Mouse (Mus musculus) small intestine, adult 2 months (tissue): ENCODE measurements around the gene Atp13a3. TPM values are rescaled to one million over a fixed set of nuclear protein-coding genes. Genes with fewer than 3 reads are reported as not detected.

Source experiments
- H3K27ac ChIP-seq: fragments of 200-500 bp; 2 replicates; pipeline ENCODE4 v1.5.1; 2012; ENCODE audit warnings: low read depth, low read length, control low read depth, inconsistent platforms; ENCODE audit not compliant: insufficient read depth
- H3K27me3 ChIP-seq: fragments of 200-500 bp; 2 replicates; pipeline ENCODE4 v1.6.1; 2012; ENCODE audit warnings: mild to moderate bottlenecking, moderate library complexity, low read length, inconsistent platforms; ENCODE audit not compliant: control insufficient read depth, insufficient read depth
- H3K36me3 ChIP-seq: fragments of 200-500 bp; 2 replicates; pipeline ENCODE4 v1.6.1; 2012; ENCODE audit warnings: mild to moderate bottlenecking, low read length, control low read depth, inconsistent platforms; ENCODE audit not compliant: control insufficient read depth, insufficient read depth
- H3K4me1 ChIP-seq: fragments of 200-500 bp; 2 replicates; pipeline ENCODE4 v1.6.1; 2012; ENCODE audit warnings: low read length, inconsistent platforms, mixed read lengths; ENCODE audit not compliant: control insufficient read depth, insufficient read depth, insufficient read length
- H3K4me3 ChIP-seq: fragments of 200-500 bp; 2 replicates; pipeline ENCODE4 v1.5.1; 2012; ENCODE audit warnings: low read depth, mild to moderate bottlenecking, control low read depth, inconsistent platforms, low read length, moderate library complexity
- CTCF ChIP-seq: fragments of 200-500 bp; IDR thresholded peaks from 2 replicates; pipeline ENCODE4 v1.5.1; 2012; ENCODE audit warnings: low read depth, mild to moderate bottlenecking, control low read depth, inconsistent platforms, low read length, moderate library complexity, mixed read lengths; ENCODE audit not compliant: insufficient replicate concordance, insufficient read length; ENCODE audit errors: extremely low read depth
- POLR2A ChIP-seq: fragments of 200-500 bp; IDR thresholded peaks from 2 replicates; pipeline ENCODE4 v1.6.1; 2012; ENCODE audit warnings: low read depth, mild to moderate bottlenecking, control low read depth, inconsistent platforms, low read length, moderate library complexity
- WGBS: fragments of 180-500 bp; shearing (Covaris S2); methylation state at CpG from one replicate; pipeline ENCODE4 v1.1.7; 2018; 5-methylcytosine and 5-hydroxymethylcytosine counted together
- polyA plus RNA-seq: library from polyadenylated mRNA; depleted of rRNA; stranded (reverse); fragments of >200 nt; gene quantifications from 2 replicates; pipeline ENCODE4 v1.2.3, GENCODE M21; 2012

Atp13a3 gene
- polyA plus RNA-seq, 1 experiment = 22.8 TPM

GRCm38 (mm10) chr16:30306102-30306501, 99.7 kb downstream of the Atp13a3 start:
- H3K27me3 ChIP-seq = peaks cover 6% of the 10 kb centered on the region; the same call in 1 of the 2 replicates
- no peak overlapping the region for H3K27ac ChIP-seq
- 80% methylated on average over 4 of the region's 4 CpGs for WGBS
- H3K36me3 ChIP-seq = no peaks in the 10 kb centered on the region
- TF ChIP-seq POLR2A (no peak), CTCF (no peak)
- peaks cover 8% of the 10 kb centered on the region for H3K4me1 ChIP-seq
- no peak overlapping the region for H3K4me3 ChIP-seq

- Histone ChIP-seq H3K36me3 (no peaks in the 10 kb centered on the region), H3K4me3 (no peak overlapping the region), H3K27me3 (peaks cover 3% of the 10 kb centered on the region; the same call in 1 of the 2 replicates), H3K4me1 (peaks cover 4% of the 10 kb centered on the region), H3K27ac (no peak overlapping the region)
- WGBS = 51% methylated on average over 5 of the region's 5 CpGs
- TF ChIP-seq POLR2A (no peak), CTCF (no peak)
Measured at GRCm38 (mm10) chr16:30304236-30304635, 101.5 kb downstream of the Atp13a3 start.

- 43% methylated on average over 2 of the region's 2 CpGs for WGBS
- TF ChIP-seq POLR2A = no peak
- no peak for TF ChIP-seq CTCF
Measured at GRCm38 (mm10) chr16:30303411-30303810, 102.4 kb downstream of the Atp13a3 start.

GRCm38 (mm10) chr16:30302686-30303085, 103.1 kb downstream of the Atp13a3 start:
- 80% methylated on average over 6 of the region's 6 CpGs for WGBS
- TF ChIP-seq CTCF (no peak), POLR2A (no peak)
- H3K36me3 ChIP-seq = no peaks in the 10 kb centered on the region
- H3K4me1 ChIP-seq = no peaks in the 10 kb centered on the region
- H3K27me3 ChIP-seq = peaks cover 2% of the 10 kb centered on the region; the same call in 1 of the 2 replicates
- H3K27ac ChIP-seq = no peak overlapping the region
- H3K4me3 ChIP-seq = no peak overlapping the region

More at GRCm38 (mm10) chr16:30303411-30303810, 102.4 kb downstream of the Atp13a3 start:
- Histone ChIP-seq H3K27ac (no peak overlapping the region), H3K27me3 (peaks cover 3% of the 10 kb centered on the region; the same call in 1 of the 2 replicates), H3K36me3 (no peaks in the 10 kb centered on the region), H3K4me1 (peaks cover 3% of the 10 kb centered on the region), H3K4me3 (no peak overlapping the region)

- no peaks in the 10 kb centered on the region for H3K4me1 ChIP-seq
Measured at GRCm38 (mm10) chr16:30299711-30300277, 106.0 kb downstream of the Atp13a3 start.

GRCm38 (mm10) chr16:30297450-30297849, 108.3 kb downstream of the Atp13a3 start:
- H3K27me3 ChIP-seq = no peaks in the 10 kb centered on the region; the same call in 1 of the 2 replicates
- no peaks in the 10 kb centered on the region for H3K4me1 ChIP-seq
- H3K27ac ChIP-seq = no peak overlapping the region
- H3K36me3 ChIP-seq = no peaks in the 10 kb centered on the region
- no peak for TF ChIP-seq CTCF
- TF ChIP-seq POLR2A = no peak
- WGBS = 53% methylated on average over 7 of the region's 7 CpGs
- no peak overlapping the region for H3K4me3 ChIP-seq

More at GRCm38 (mm10) chr16:30299711-30300277, 106.0 kb downstream of the Atp13a3 start:
- no peak for TF ChIP-seq CTCF
- TF ChIP-seq POLR2A = no peak
- 55% methylated on average over 10 of the region's 10 CpGs for WGBS
- Histone ChIP-seq H3K27me3 (no peaks in the 10 kb centered on the region; the same call in 1 of the 2 replicates), H3K36me3 (no peaks in the 10 kb centered on the region), H3K4me3 (no peak overlapping the region), H3K27ac (no peak overlapping the region)

- no peak overlapping the region for H3K27ac ChIP-seq
- no peaks in the 10 kb centered on the region for H3K4me1 ChIP-seq
- no peaks in the 10 kb centered on the region; the same call in 1 of the 2 replicates for H3K27me3 ChIP-seq
- no peak overlapping the region for H3K4me3 ChIP-seq
- 85% methylated on average over 11 of the region's 11 CpGs for WGBS
- TF ChIP-seq POLR2A (no peak), CTCF (no peak)
- no peaks in the 10 kb centered on the region for H3K36me3 ChIP-seq
Measured at GRCm38 (mm10) chr16:30296601-30297275, 109.0 kb downstream of the Atp13a3 start.
